Mouse (Mus musculus): Measurements from ENCODE around the gene Olfr559. TPM values are rescaled to one million over a fixed set of nuclear protein-coding genes. Genes with fewer than 3 reads are reported as not detected.
A peak's percentile ranks its signal among the peaks of the same experiment; 100 is the strongest.

The Olfr559 gene
- total RNA-seq (2021): not detected
- long read RNA-seq, experiment 1: 0 reads
- long read RNA-seq, experiment 2: 0 reads

- no peak for TF ChIP-seq CTCF (conservative IDR thresholded peaks at IDR 0.05)
- no peak within 1 kb of the TSS for H3K27ac ChIP-seq
- no peak for DNase-seq (ENCODE audit: low spot score in 2 of 2)
- H3K4me3 ChIP-seq: no peak within 1 kb of the TSS
These were observed at the start of gene Olfr559 for GRCm38 (mm10) chr7:102727391-102727790. Gene Olfr559 (minus strand): TSS chr7:102727491.

DNA sequence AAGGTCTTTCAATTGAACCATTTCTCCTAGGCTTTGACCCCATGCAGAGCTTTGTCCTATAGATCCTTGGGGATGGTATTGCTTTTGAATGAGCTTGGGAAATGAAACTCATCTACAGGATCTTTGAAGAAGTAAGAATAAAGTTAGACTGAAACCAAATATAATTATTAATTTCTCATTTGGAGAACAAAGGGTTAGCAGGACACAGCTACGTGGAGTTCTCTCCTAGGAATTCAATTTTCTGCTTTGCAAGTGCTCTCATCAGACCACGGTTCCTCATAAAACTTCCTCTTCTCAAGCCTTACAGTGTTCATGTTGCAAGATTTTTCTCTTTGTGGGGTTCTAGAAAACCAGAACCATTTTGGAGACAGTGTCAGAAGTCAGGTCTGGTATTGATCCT lies 43.6 kb upstream of the Olfr559 start, which contains the start of gene Olfr561:
Gene Olfr561, plus strand, starts transcription at position 301 of the 400 bp plus-strand sequence.
- DNase-seq (ENCODE audit: low spot score in 2 of 2): no peak
- Histone ChIP-seq H3K27ac (no peak within 1 kb of the TSS), H3K4me3 (no peak within 1 kb of the TSS)
- no peak for TF ChIP-seq CTCF (conservative IDR thresholded peaks at IDR 0.05)

DNA sequence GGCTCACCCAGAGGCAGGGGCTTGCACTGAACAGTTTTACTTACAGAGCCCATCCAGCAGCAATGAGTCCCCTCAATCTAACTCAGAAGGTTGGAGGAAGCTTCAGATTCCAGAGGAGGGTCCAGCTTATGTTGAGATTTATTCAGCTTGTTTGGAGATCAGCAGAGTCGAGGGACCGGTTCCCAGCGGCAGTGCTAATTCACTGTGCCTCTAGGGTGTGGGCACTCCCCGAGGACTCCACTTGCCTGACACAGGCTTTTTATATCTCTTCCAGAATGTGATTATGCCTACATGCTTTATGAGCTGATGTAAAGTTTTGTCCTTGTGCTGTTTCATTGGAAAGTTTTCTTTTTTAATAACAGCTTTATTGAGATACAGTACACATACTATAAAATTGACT lies 32.0 kb upstream of the Olfr559 start, which contains the start of the genes Olfr560 and Olfr78:
Gene Olfr560, minus strand, starts transcription at position 101 of the 400 bp plus-strand sequence.
Gene Olfr78, minus strand, starts transcription at position 206 of the 400 bp plus-strand sequence.
- DNase-seq (ENCODE audit: low spot score in 2 of 2): no peak
- no peak for TF ChIP-seq CTCF (conservative IDR thresholded peaks at IDR 0.05)
- Histone ChIP-seq H3K27ac (no peak within 1 kb of the TSS), H3K4me3 (no peak within 1 kb of the TSS)

DNA sequence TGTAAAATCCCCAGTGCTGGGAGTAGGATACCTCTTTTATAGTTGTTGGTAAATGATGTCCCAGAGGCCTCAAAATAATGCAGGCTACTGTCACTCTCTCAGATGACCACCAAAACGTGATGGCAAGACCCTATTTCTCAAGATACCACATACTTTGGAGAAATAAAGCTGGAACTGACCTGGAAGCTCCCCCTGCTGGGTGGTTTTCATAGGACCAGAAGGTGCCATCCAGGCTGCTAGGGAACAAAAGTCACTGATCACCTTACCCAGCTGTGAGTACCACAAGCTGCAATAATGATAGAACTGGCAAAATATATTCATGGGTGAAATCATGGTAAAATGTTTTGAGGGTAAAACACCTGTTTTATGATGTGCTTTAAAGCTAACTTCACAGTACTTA lies 24.8 kb upstream of the Olfr559 start:
- no peak overlapping the region for H3K27ac ChIP-seq
- DNase-seq (ENCODE audit: low spot score in 2 of 2): no peak
- TF ChIP-seq CTCF (conservative IDR thresholded peaks at IDR 0.05): peak; percentile 54
- H3K4me3 ChIP-seq: no peak overlapping the region

GRCm38 (mm10) chr7:102737705-102738104 lies 10.4 kb upstream of the Olfr559 start:
- Histone ChIP-seq H3K4me3 (no peak overlapping the region), H3K27ac (no peak overlapping the region)
- TF ChIP-seq CTCF (conservative IDR thresholded peaks at IDR 0.05): no peak
- DNase-seq (ENCODE audit: low spot score in 2 of 2): no peak

- no peak for TF ChIP-seq CTCF (conservative IDR thresholded peaks at IDR 0.05)
- Histone ChIP-seq H3K4me3 (no peak overlapping the region), H3K27ac (no peak overlapping the region)
- DNase-seq (ENCODE audit: low spot score in 2 of 2): no peak
These were observed 6.5 kb upstream of the Olfr559 start for GRCm38 (mm10) chr7:102733793-102734192.

DNA sequence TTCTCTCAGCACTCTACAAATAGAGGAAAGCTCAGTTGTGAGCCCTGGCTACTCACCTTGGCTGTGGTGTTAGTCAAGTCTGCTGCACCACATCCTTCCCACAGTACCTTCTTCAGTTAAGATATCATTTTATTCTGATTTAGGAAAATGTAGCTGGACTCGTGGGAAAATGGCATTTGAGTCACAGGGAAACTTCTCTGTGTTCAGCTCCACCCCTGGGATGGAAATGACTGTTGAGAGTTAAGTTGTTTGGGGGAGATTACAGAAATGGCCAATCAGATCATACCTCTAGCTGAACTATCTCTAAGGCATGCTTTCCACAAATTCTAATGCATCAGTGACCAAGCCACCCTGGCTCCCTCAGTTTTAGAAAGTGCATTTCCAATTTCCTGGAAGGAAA lies 8.3 kb downstream of the Olfr559 start, which contains the start of gene Olfr33:
Gene Olfr33, minus strand, starts transcription at position 101 of the 400 bp plus-strand sequence.
- no peak within 1 kb of the TSS for H3K4me3 ChIP-seq
- TF ChIP-seq CTCF (conservative IDR thresholded peaks at IDR 0.05): no peak
- no peak within 1 kb of the TSS for H3K27ac ChIP-seq
- no peak for DNase-seq (ENCODE audit: low spot score in 2 of 2)

GRCm38 (mm10) chr7:102701915-102702314 lies 25.4 kb downstream of the Olfr559 start, which contains the start of gene Olfr558:
Gene Olfr558 (plus strand): TSS chr7:102702215.
- no peak within 1 kb of the TSS for H3K4me3 ChIP-seq
- no peak for TF ChIP-seq CTCF (conservative IDR thresholded peaks at IDR 0.05)
- no peak within 1 kb of the TSS for H3K27ac ChIP-seq
- DNase-seq (ENCODE audit: low spot score in 2 of 2): no peak

- Histone ChIP-seq H3K27ac (no peak overlapping the region), H3K4me3 (no peak overlapping the region)
- no peak for DNase-seq (ENCODE audit: low spot score in 2 of 2)
- TF ChIP-seq CTCF (conservative IDR thresholded peaks at IDR 0.05): no peak
These were observed 28.8 kb downstream of the Olfr559 start for GRCm38 (mm10) chr7:102698461-102698860.

DNA sequence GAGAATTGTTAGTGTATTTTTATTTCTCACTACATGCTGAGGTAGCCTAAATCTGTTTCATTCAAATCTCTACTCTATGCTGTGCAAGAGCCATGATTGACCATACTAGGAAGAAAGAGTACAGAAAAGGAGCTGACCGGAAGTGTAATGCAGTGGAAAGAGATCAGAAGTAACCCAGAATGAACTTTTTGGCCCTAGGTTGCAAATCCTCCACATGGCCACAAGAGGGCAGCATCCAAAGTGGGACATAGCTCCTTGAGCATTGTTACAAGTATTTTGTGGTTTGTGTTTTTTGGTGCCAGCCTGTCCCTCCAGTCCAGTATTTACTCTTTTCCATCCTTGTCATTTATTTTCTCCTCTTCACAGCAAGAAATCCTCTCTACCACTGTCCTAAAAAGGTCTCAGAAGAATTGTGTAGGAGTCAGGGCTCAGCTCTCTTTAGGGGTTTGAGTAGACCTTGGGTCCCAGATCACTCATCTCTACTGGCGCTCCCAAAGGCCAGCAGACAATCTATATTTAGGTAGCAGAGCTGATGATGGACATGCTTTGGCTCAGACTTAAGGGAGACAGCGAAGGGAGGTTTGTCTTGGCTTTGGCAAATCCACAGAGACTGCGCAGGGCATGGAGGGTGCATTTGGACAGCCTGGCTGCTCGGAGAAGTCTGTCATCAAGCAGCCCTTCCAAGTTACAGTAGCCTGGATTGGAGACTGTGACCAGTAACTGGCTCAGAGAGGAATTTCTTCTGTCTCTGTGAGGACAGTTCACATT lies 31.7 kb downstream of the Olfr559 start, which contains the start of gene Olfr557:
Gene Olfr557, plus strand, starts transcription at position 553 of the 768 bp plus-strand sequence.
- Histone ChIP-seq H3K27ac (no peak within 1 kb of the TSS), H3K4me3 (no peak within 1 kb of the TSS)
- peak in 1 of 2 experiments; percentile 29 for DNase-seq (ENCODE audit: low spot score in 2 of 2)
- peak; percentile 93 for TF ChIP-seq CTCF (conservative IDR thresholded peaks at IDR 0.05)

GRCm38 (mm10) chr7:102686944-102687501 lies 40.3 kb downstream of the Olfr559 start, which contains the start of gene Trim68:
Gene Trim68 (minus strand): TSS chr7:102687327.
- Histone ChIP-seq H3K4me3 (peak within 1 kb of the TSS; percentile 76), H3K27ac (peak within 1 kb of the TSS; percentile 88)
- DNase-seq (ENCODE audit: low spot score in 2 of 2): peak; percentile 86 to 91
- TF ChIP-seq CTCF (conservative IDR thresholded peaks at IDR 0.05): no peak

GRCm38 (mm10) chr7:102681916-102682315 lies 45.4 kb downstream of the Olfr559 start:
- Histone ChIP-seq H3K27ac (no peak overlapping the region), H3K4me3 (no peak overlapping the region)
- no peak for DNase-seq (ENCODE audit: low spot score in 2 of 2)
- no peak for TF ChIP-seq CTCF (conservative IDR thresholded peaks at IDR 0.05)

GRCm38 (mm10) chr7:102676225-102676624 lies 51.1 kb downstream of the Olfr559 start:
- DNase-seq (ENCODE audit: low spot score in 2 of 2): no peak
- no peak overlapping the region for H3K4me3 ChIP-seq
- H3K27ac ChIP-seq: no peak overlapping the region
- no peak for TF ChIP-seq CTCF (conservative IDR thresholded peaks at IDR 0.05)

Other genes starting within 250 kb of the Olfr559 start
- gene Olfr543, start 245.8 kb downstream of the Olfr559 start, total RNA-seq (2021): not detected
- gene Olfr544, start 239.2 kb downstream of the Olfr559 start, total RNA-seq (2021): not detected
- gene Olfr545, start 227.9 kb downstream of the Olfr559 start, total RNA-seq (2021): not detected
- gene Olfr547, start 192.7 kb downstream of the Olfr559 start, total RNA-seq (2021): not detected
- gene Olfr548-ps1, start 186.6 kb downstream of the Olfr559 start, total RNA-seq (2021): not detected
- not detected for gene Olfr549, start 177.6 kb downstream of the Olfr559 start, total RNA-seq (2021)
- 1 to 10 TPM; 3.0 to 5.1 TPM for gene Trim21, start 162.0 kb downstream of the Olfr559 start, total RNA-seq (2021)
- 1 to 10 TPM; 1.9 TPM for gene Olfr550, start 156.0 kb downstream of the Olfr559 start, total RNA-seq (2021)
- not detected for gene Olfr551, start 135.6 kb downstream of the Olfr559 start, total RNA-seq (2021)
- under 1 TPM; 0.15 to 0.28 TPM for gene Olfr552, start 129.7 kb downstream of the Olfr559 start, total RNA-seq (2021)
- not detected for gene Olfr553, start 109.3 kb downstream of the Olfr559 start, total RNA-seq (2021)
- gene Olfr554, start 89.1 kb downstream of the Olfr559 start, total RNA-seq (2021): not detected
- not detected for gene Olfr555, start 68.7 kb downstream of the Olfr559 start, total RNA-seq (2021)
- not detected for gene Olfr556, start 62.6 kb downstream of the Olfr559 start, total RNA-seq (2021)
- gene Trim68, start 40.2 kb downstream of the Olfr559 start, total RNA-seq (2021): 1 to 10 TPM; 7.1 to 7.2 TPM
- gene Olfr557, start 31.6 kb downstream of the Olfr559 start, total RNA-seq (2021): not detected
- under 1 TPM; 0.15 to 0.46 TPM for gene Olfr558, start 25.3 kb downstream of the Olfr559 start, total RNA-seq (2021)
- gene Olfr33, start 8.4 kb downstream of the Olfr559 start, total RNA-seq (2021): not detected
- not detected for gene Olfr560, start 31.9 kb upstream of the Olfr559 start, total RNA-seq (2021)
- under 1 TPM; 0.25 to 0.36 TPM for gene Olfr78, start 32.0 kb upstream of the Olfr559 start, total RNA-seq (2021)
- gene Olfr561, start 43.7 kb upstream of the Olfr559 start, total RNA-seq (2021): not detected
- gene Olfr564, start 76.0 kb upstream of the Olfr559 start, total RNA-seq (2021): not detected
- not detected for gene Olfr566, start 131.3 kb upstream of the Olfr559 start, total RNA-seq (2021)
- gene Olfr568, start 149.6 kb upstream of the Olfr559 start, total RNA-seq (2021): not detected
- gene Olfr569, start 163.4 kb upstream of the Olfr559 start, total RNA-seq (2021): not detected
- gene Olfr570, start 167.1 kb upstream of the Olfr559 start, total RNA-seq (2021): not detected
- not detected for gene Olfr571, start 190.0 kb upstream of the Olfr559 start, total RNA-seq (2021)
- not detected for gene Olfr572, start 196.9 kb upstream of the Olfr559 start, total RNA-seq (2021)
- gene Olfr573-ps1, start 215.1 kb upstream of the Olfr559 start, total RNA-seq (2021): not detected
- not detected for gene Olfr574, start 221.0 kb upstream of the Olfr559 start, total RNA-seq (2021)
- gene Olfr575, start 231.3 kb upstream of the Olfr559 start, total RNA-seq (2021): not detected
- gene Olfr576, start 235.2 kb upstream of the Olfr559 start, total RNA-seq (2021): not detected
- gene Olfr577, start 248.5 kb upstream of the Olfr559 start, total RNA-seq (2021): not detected